Mouse (Mus musculus): Measurements from ENCODE around the gene Tmprss6.

The Tmprss6 gene

DNA sequence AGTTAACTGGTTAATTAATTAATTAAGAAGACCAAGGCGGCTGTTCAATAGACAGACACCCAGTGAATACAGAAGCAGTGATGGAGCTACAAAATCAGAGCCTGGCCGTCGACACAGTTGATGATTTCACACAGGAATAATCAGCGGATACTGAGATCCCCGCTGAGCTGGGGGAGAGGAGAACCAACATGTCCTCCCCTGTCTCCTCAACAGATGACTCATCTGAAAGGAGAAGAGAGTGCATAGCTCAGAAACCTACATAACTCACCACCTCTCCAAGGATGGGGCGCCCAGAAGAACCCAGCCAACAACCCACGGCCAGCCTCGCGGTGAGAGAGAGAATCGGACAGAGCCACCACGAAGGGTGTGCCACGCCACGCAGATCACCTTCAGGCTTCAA lies 48.0 kb downstream of the Tmprss6 start:
- DNase-seq (ENCODE audit: low read depth, low spot score): no peak

DNA sequence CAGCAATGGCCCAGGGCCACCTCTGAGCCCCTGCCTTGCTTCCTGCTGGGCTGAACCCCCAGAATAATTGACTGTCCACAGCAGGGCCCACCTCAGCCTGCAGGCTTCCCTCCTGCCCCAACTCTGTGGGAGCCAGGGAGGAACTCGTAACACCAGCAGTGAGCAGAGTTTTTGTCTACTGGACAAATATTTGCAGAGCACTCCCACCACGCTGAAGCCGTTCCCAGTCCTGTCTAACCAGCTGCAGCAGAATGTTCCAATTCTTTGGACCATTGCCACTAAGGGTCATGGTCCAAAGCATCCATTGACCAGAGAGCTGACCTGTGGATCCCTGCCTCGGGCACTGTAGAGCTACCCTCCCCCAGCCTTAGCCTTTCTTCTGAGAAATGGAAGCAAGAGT lies 51.5 kb downstream of the Tmprss6 start:
- DNase-seq (ENCODE audit: low read depth, low spot score): no peak

- DNase-seq (ENCODE audit: low read depth, low spot score): no peak
These were observed 54.3 kb downstream of the Tmprss6 start for GRCm38 (mm10) chr15:78414157-78414556.

DNA sequence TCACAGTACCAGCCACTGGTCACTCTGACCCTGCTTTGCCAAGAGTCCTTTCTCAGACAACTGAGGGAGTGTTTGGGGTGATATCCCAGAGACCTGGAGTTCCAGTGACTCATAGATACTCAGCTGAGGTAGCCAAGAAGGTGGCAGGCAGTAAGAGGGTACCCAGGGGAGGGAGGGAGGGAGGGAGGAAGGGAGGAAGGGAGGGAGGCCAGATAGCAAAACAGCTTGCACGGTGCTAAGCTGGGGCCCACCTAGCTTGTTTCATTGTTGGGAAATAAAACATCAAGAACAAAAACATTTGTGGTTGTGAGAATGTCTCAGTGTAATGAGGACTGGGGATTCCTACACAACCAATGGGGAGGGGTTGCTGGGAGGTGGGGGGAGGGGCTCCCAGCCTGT lies 54.7 kb downstream of the Tmprss6 start:
- DNase-seq (ENCODE audit: low read depth, low spot score): no peak

GRCm38 (mm10) chr15:78413083-78413718 lies 55.2 kb downstream of the Tmprss6 start:
- DNase-seq (ENCODE audit: low read depth, low spot score): no peak

DNA sequence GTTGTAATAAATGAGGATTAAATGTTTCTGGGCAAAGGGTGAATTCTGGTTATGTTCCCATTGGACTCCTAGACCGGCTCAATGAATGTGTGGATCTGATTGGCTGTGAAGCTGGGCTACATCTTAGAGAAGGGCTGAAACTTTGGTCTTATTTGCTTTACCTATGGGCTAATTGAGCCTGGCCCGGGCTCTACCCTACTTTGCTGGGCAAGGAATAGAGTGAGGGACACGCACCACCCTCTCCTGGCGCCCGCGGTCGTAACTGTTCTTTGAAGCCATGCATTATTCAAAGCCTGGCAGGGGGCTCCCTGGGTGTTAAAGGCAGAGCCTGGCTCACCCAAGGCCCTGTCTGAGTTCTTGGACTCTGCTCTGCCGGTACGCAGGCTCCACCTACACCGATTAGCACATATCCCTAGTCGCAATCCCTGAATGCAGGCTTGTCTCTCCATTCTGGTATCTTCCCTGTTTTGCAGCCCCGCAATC lies 58.8 kb downstream of the Tmprss6 start:
- DNase-seq (ENCODE audit: low read depth, low spot score): no peak

- DNase-seq (ENCODE audit: low read depth, low spot score): peak; percentile 91
These were observed 62.0 kb downstream of the Tmprss6 start, which contains the start of gene Mpst for GRCm38 (mm10) chr15:78406293-78406934. Gene Mpst, plus strand, starts transcription at chr15:78406416.

GRCm38 (mm10) chr15:78405517-78406211 lies 62.8 kb downstream of the Tmprss6 start, which contains the start of gene Tst:
Gene Tst, minus strand, starts transcription at chr15:78405907.
- DNase-seq (ENCODE audit: low read depth, low spot score): peak; percentile 79

GRCm38 (mm10) chr15:78405098-78405497 lies 63.3 kb downstream of the Tmprss6 start:
- DNase-seq (ENCODE audit: low read depth, low spot score): no peak

- no peak for DNase-seq (ENCODE audit: low read depth, low spot score)
These were observed 64.5 kb downstream of the Tmprss6 start for GRCm38 (mm10) chr15:78403896-78404295.

- DNase-seq (ENCODE audit: low read depth, low spot score): no peak
These were observed 65.1 kb downstream of the Tmprss6 start for GRCm38 (mm10) chr15:78403301-78403741.

GRCm38 (mm10) chr15:78402423-78402822 lies 66.0 kb downstream of the Tmprss6 start:
- no peak for DNase-seq (ENCODE audit: low read depth, low spot score)

GRCm38 (mm10) chr15:78401921-78402320 lies 66.5 kb downstream of the Tmprss6 start:
- DNase-seq (ENCODE audit: low read depth, low spot score): no peak

- DNase-seq (ENCODE audit: low read depth, low spot score): no peak
These were observed 67.1 kb downstream of the Tmprss6 start for GRCm38 (mm10) chr15:78401345-78401744.

GRCm38 (mm10) chr15:78395478-78395962 lies 72.9 kb downstream of the Tmprss6 start, which contains the start of gene Tex33:
Gene Tex33, minus strand, starts transcription at chr15:78395912.
- DNase-seq (ENCODE audit: low read depth, low spot score): no peak

GRCm38 (mm10) chr15:78390855-78391254 lies 77.6 kb downstream of the Tmprss6 start:
- peak; percentile 41 for DNase-seq (ENCODE audit: low read depth, low spot score)

Data from CD4-positive, CD25-positive, alpha-beta regulatory T cell, adult 2 months (primary cell).